ENCODE assay signal across 8 mouse cellular contexts in genomic region chr6:134034904-134035489, GRCm38 (mm10). TPM values are rescaled to one million over a fixed set of nuclear protein-coding genes. Genes with fewer than 3 reads are reported as not detected.
DNase-seq lines count a peak whose midpoint lies in the region; ATAC-seq and TF ChIP-seq lines count a peak whose summit lies in the region.

No protein-coding gene starts in this region.

- H3K4me2 ChIP-seq in heart, embryonic 13.5 days = peak overlapping the region; percentile 84
- peak overlapping the region; percentile 83 for H3K4me2 ChIP-seq in liver, embryonic 14.5 days (ENCODE audit: low read depth)
- peak overlapping the region; percentile 82 for H3K4me2 ChIP-seq in neural tube, embryonic 11.5 days (ENCODE audit: low read depth)
- peak overlapping the region; percentile 66 for H3K4me2 ChIP-seq in stomach, embryonic 16.5 days (ENCODE audit: low read depth, low read length)

- peak overlapping the region; percentile 98 for H3K9ac ChIP-seq in heart, embryonic 13.5 days
- H3K9ac ChIP-seq in liver, embryonic 14.5 days (replicated peaks) = peak overlapping the region; percentile 63
- peak overlapping the region; percentile 99 for H3K9ac ChIP-seq in neural tube, embryonic 11.5 days (ENCODE audit: low read length)
- H3K9ac ChIP-seq in stomach, embryonic 16.5 days (ENCODE audit: low read length) = peak overlapping the region; percentile 99

- under 1% methylated on average over 55 of the region's 55 CpGs for WGBS in heart, embryonic 13.5 days
- WGBS in liver, embryonic 14.5 days (ENCODE audit: insufficient replicate concordance) = under 1% methylated on average over 43 of the region's 55 CpGs
- WGBS in neural tube, embryonic 11.5 days = under 1% methylated on average over 55 of the region's 55 CpGs
- under 1% methylated on average over 55 of the region's 55 CpGs for WGBS in stomach, embryonic 16.5 days

- TF ChIP-seq CTCF in bone marrow macrophage, adult 2 months (IDR thresholded peaks at IDR 0.05; ENCODE audit: low read depth, low read length) = no peak
- TF ChIP-seq CTCF in embryonic fibroblast, embryonic 13.5 days (IDR thresholded peaks at IDR 0.05; ENCODE audit: borderline replicate concordance, insufficient read depth, low read length) = no peak
- no peak for TF ChIP-seq CTCF in liver, embryonic 14.5 days (IDR thresholded peaks at IDR 0.05; ENCODE audit: low read depth)

- no peak for TF ChIP-seq POLR2A in bone marrow macrophage, adult 2 months (IDR thresholded peaks at IDR 0.05; ENCODE audit: borderline replicate concordance, low read depth, low read length)
- peak; percentile 65 for TF ChIP-seq POLR2A in embryonic fibroblast, embryonic 13.5 days (IDR thresholded peaks at IDR 0.05; ENCODE audit: low read depth, low read length)

- H3K27me3 ChIP-seq in heart, embryonic 13.5 days (replicated peaks) = no peaks in the 10 kb centered on the region
- no peaks in the 10 kb centered on the region for H3K27me3 ChIP-seq in liver, embryonic 14.5 days (ENCODE audit: control insufficient read depth, insufficient read depth, low read length)
- no peaks in the 10 kb centered on the region for H3K27me3 ChIP-seq in neural tube, embryonic 11.5 days (ENCODE audit: control insufficient read depth, insufficient read depth, low read length)
- H3K27me3 ChIP-seq in stomach, embryonic 16.5 days (ENCODE audit: control insufficient read depth, insufficient read depth, low read length) = no peaks in the 10 kb centered on the region

- H3K4me3 ChIP-seq in bone marrow macrophage, adult 2 months (ENCODE audit: insufficient read depth, low read length) = peak overlapping the region; percentile 94
- H3K4me3 ChIP-seq in embryonic fibroblast, embryonic 13.5 days (ENCODE audit: insufficient read depth, low read length) = peak overlapping the region; percentile 100
- H3K4me3 ChIP-seq in heart, embryonic 13.5 days = peak overlapping the region; percentile 84
- H3K4me3 ChIP-seq in liver, embryonic 14.5 days (ENCODE audit: insufficient read depth in 1 of 2, low read depth in 2 of 2, low read length in 2 of 2) = peak overlapping the region; percentile 76 to 98
- peak overlapping the region; percentile 75 for H3K4me3 ChIP-seq in neural tube, embryonic 11.5 days (ENCODE audit: low read depth, low read length)
- peak overlapping the region; percentile 93 for H3K4me3 ChIP-seq in stomach, embryonic 16.5 days (replicated peaks; ENCODE audit: low read length)

- TF ChIP-seq EP300 in liver, embryonic 14.5 days (IDR thresholded peaks at IDR 0.05; ENCODE audit: low read depth) = no peak

- H3K4me1 ChIP-seq in bone marrow macrophage, adult 2 months (ENCODE audit: control insufficient read depth, insufficient read depth, low read length) = peaks cover 17% of the 10 kb centered on the region
- peaks cover 12% of the 10 kb centered on the region; the same call in 1 of the 2 replicates for H3K4me1 ChIP-seq in embryonic fibroblast, embryonic 13.5 days (ENCODE audit: control insufficient read depth, insufficient read depth, low read length)
- H3K4me1 ChIP-seq in heart, embryonic 13.5 days = peaks cover 50% of the 10 kb centered on the region
- H3K4me1 ChIP-seq in liver, embryonic 14.5 days (replicated peaks; ENCODE audit: control insufficient read depth in 2 of 2, insufficient read depth in 2 of 2, low read length in 1 of 2) = peaks cover 5 to 18% of the 10 kb centered on the region in 2 experiments
- peaks cover 27% of the 10 kb centered on the region for H3K4me1 ChIP-seq in neural tube, embryonic 11.5 days (ENCODE audit: control insufficient read depth, insufficient read depth, low read length)
- H3K4me1 ChIP-seq in stomach, embryonic 16.5 days (ENCODE audit: control insufficient read depth, insufficient read depth, low read length) = peaks cover 34% of the 10 kb centered on the region

- peak overlapping the region; percentile 97 for H3K27ac ChIP-seq in bone marrow macrophage, adult 2 months (ENCODE audit: insufficient read depth, low read depth, low read length)
- H3K27ac ChIP-seq in embryonic fibroblast, embryonic 13.5 days (ENCODE audit: insufficient read depth, low read length) = peak overlapping the region; percentile 99
- H3K27ac ChIP-seq in heart, embryonic 13.5 days (replicated peaks) = peak overlapping the region; percentile 100
- H3K27ac ChIP-seq in liver, embryonic 14.5 days = peak overlapping the region; percentile 63
- peak overlapping the region; percentile 100 for H3K27ac ChIP-seq in neural tube, embryonic 11.5 days (ENCODE audit: low read depth, low read length)
- H3K27ac ChIP-seq in stomach, embryonic 16.5 days (ENCODE audit: low read length) = peak overlapping the region; percentile 100

- DNase-seq in CD4-positive helper T cell, adult 2 months (ENCODE audit: low read depth, low spot score) = peak; percentile 84
- DNase-seq in kidney, postnatal 10 days = peak; percentile 89
- DNase-seq in liver, embryonic 14.5 days (ENCODE audit: low read depth in 3 of 3, low spot score in 3 of 3) = peak in 1 of 3 experiments; percentile 47
- peak; percentile 91 for DNase-seq in neural tube, embryonic 11.5 days (ENCODE audit: low spot score)

- ATAC-seq in heart, embryonic 13.5 days (ENCODE audit: extremely low read depth, insufficient number of reproducible peaks, low FRiP score, low TSS enrichment) = peak; percentile 82
- peak; percentile 76 for ATAC-seq in liver, embryonic 14.5 days (ENCODE audit: insufficient read depth)
- ATAC-seq in neural tube, embryonic 11.5 days (ENCODE audit: insufficient read depth, low FRiP score, low TSS enrichment) = peak; percentile 96
- ATAC-seq in stomach, embryonic 16.5 days (ENCODE audit: insufficient read depth, low FRiP score) = peak; percentile 88

- no peaks in the 10 kb centered on the region for H3K9me3 ChIP-seq in heart, embryonic 13.5 days
- no peaks in the 10 kb centered on the region for H3K9me3 ChIP-seq in liver, embryonic 14.5 days (ENCODE audit: control insufficient read depth, low read length)
- H3K9me3 ChIP-seq in neural tube, embryonic 11.5 days (ENCODE audit: control insufficient read depth, low read length) = no peaks in the 10 kb centered on the region
- H3K9me3 ChIP-seq in stomach, embryonic 16.5 days (replicated peaks; ENCODE audit: control insufficient read depth, low read length) = no peaks in the 10 kb centered on the region

- no peaks in the 10 kb centered on the region for H3K36me3 ChIP-seq in heart, embryonic 13.5 days
- H3K36me3 ChIP-seq in liver, embryonic 14.5 days (replicated peaks; ENCODE audit: control insufficient read depth, insufficient read depth, low read depth) = no peaks in the 10 kb centered on the region
- no peaks in the 10 kb centered on the region for H3K36me3 ChIP-seq in neural tube, embryonic 11.5 days (ENCODE audit: control insufficient read depth, insufficient read depth, low read length)
- H3K36me3 ChIP-seq in stomach, embryonic 16.5 days (ENCODE audit: control insufficient read depth, insufficient read depth, low read length) = no peaks in the 10 kb centered on the region

RNA-seq across cellular contexts. Expression of gene Etv6, which starts 0.5 kb away (rescaled TPM):
- polyA plus RNA-seq in bone marrow macrophage, adult 2 months (2012; ENCODE audit: insufficient read depth, insufficient read length, missing spikeins) = 20.3 and 23.4 TPM in 2 replicates
- polyA plus RNA-seq in embryonic fibroblast, embryonic 13.5 days (2011; ENCODE audit: insufficient read length, low read depth, missing spikeins) = 25.8 and 29.5 TPM in 2 replicates
- polyA plus RNA-seq in heart, embryonic 13.5 days (2015; fragmentation: Nextera tagmentation; extraction: Ambion mirVana) = 12.5 and 12.8 TPM in 2 replicates
- polyA plus RNA-seq in liver, embryonic 14.5 days (2012; rRNA removed) = 3.0 and 3.4 TPM in 2 replicates
- polyA plus RNA-seq in liver, embryonic 14.5 days (2014; fragmentation: Nextera tagmentation; extraction: Ambion mirVana) = 2.6 and 3.0 TPM in 2 replicates
- polyA plus RNA-seq in neural tube, embryonic 11.5 days (2014; fragmentation: Nextera tagmentation; extraction: Ambion mirVana) = 16.9 and 18.4 TPM in 2 replicates
- polyA plus RNA-seq in stomach, embryonic 16.5 days (2015; fragmentation: Nextera tagmentation; extraction: Ambion mirVana) = 10.4 and 13.9 TPM in 2 replicates
